Mouse (Mus musculus): ENCODE results near the gene Gm17949.
"Not testable (repeated sequence)": the region's sequence is repeated elsewhere in the genome, so short reads cannot be mapped to it uniquely, and the experiment has no call there.

Gm17949 gene

DNA sequence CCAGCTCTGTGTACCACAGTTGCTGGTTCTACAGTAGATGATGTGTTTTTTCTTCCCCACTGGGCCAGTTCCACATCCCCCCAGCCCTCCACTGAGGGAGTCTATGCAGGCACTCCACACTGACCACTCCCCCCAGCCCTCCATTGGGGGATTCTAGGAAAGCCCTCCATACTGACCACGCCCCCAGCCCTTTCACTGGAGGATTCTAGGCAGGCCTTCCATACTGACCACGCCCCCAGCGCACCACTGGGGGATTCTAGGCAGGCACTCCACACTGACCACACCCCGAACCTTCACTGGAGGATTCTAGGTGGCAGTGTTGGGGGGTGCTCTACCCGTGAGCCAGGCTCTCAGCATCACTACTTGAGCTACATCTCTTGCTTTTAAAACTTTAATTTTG, 36.1 kb downstream of the Gm17949 start:
- no peak for DNase-seq (ENCODE audit: low spot score)

DNA sequence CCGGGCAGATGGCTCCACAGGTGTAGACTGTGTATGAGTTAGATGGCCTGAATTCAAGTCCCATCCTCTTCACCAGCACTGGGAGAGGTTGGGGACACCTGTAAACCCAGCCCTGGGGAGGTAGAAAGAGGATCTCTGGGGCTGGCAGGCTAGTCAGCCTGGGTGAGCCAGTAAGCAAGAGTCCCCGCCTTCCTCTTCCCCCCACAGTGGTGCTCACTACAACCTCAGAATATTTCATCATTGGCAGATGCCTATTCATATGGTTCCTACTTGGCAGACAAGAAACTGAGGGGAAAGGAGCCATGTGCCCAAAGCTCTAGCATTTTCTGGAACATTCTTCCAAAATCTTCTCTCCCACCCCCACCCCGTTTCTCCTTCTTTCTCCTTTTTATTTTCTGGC, 37.5 kb downstream of the Gm17949 start:
- no peak for DNase-seq (ENCODE audit: low spot score)

DNA sequence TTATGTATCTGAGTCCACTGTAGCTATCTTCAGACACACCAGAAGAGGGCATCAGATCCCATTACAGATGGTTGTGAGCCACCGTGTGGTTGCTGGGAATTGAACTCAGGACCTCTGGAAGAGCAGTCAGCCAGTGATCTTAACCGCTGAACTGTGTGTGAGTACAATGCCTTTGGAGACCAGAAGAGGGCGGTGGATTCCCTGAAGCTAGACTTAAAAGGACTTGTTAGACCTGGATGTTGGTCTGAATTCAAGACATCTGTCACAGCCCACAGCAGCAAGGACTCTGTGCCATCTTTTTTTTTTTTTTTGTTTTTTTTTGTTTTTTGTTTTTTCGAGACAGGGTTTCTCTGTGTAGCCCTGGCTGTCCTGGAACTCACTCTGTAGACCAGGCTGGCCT, 40.4 kb downstream of the Gm17949 start:
- DNase-seq (ENCODE audit: low spot score): not testable (repeated sequence)

DNA sequence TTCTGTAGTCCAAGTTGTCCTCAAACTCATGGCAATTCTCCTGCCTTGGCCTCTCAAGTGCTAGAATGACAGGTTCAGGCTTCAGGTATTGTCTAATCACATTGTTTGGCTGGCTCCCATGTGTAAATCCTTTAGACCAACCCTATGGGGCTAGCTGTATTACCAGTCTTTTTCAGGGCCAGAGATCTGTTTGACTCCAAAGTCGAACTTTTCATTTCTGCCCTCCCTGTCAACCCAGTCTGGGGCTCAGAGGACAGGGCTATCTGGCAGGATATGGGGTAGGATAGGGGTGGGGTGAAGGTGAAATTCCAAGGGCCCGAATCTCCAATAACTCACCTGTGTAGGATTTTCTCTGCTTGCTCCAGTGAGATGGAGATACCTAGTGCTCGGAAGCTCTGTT, 45.0 kb downstream of the Gm17949 start:
- DNase-seq (ENCODE audit: low spot score): no peak

DNA sequence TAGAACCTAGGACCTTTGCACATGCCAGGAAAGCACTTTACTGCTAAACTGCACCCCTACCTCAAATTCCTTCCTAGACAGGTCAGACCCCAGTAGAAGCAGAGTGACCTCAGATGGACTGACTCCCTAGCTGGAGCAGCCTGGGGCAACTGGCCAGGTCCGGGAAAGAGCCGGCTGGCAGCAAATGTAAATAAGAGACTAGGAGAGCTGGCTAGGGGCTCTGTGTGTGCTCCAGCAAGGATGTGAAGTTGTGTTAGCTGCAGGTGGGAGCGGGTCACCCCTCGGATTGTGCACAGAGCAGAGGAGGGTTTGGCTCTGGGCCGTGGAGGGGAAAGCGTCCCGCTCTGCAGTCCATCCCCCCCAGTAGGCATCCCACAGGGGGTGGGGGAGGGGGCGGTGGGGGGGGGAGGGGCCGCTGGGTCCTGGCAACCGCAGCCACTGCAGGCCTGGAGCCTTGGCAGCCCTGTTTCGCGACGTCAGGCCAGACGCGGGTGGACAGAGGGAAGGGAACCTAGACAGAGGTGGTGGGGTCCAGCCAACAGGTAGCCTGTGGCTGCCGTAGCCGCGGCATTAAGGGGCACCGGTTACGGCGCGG, 47.7 kb downstream of the Gm17949 start, which contains the start of gene Crb3:
Crb3 (plus strand) TSS at position 215 of the 595 bp plus-strand sequence.
- no peak for DNase-seq (ENCODE audit: low spot score)

DNA sequence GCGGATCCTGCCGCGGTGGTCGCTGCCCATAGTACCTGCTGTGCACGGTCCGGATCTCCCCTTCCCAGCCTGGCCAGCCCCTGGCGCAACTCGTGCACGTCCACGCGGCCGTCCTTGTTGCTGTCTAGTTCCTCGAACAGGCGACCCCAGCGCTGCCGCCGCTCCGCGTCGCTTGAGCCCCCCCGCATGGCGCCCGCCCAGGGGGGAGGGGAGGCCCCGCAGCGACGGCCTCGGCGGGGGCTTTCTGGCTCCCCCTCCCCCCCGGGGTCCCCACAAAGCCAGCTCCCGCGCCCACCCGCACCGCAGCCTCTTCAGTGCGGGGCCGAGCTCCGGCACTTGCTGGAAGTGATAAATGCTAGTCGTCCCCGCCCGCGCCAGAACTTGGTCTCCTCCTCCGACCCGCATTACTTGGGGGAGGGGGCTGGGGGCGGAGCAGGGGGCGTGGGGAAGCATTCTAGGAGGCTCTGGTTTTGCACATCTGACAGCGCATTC, 48.3 kb downstream of the Gm17949 start, which contains the start of gene Slc25a23:
Slc25a23 (minus strand) TSS at position 378 of the 492 bp plus-strand sequence.
- DNase-seq (ENCODE audit: low spot score): peak; percentile 79

DNA sequence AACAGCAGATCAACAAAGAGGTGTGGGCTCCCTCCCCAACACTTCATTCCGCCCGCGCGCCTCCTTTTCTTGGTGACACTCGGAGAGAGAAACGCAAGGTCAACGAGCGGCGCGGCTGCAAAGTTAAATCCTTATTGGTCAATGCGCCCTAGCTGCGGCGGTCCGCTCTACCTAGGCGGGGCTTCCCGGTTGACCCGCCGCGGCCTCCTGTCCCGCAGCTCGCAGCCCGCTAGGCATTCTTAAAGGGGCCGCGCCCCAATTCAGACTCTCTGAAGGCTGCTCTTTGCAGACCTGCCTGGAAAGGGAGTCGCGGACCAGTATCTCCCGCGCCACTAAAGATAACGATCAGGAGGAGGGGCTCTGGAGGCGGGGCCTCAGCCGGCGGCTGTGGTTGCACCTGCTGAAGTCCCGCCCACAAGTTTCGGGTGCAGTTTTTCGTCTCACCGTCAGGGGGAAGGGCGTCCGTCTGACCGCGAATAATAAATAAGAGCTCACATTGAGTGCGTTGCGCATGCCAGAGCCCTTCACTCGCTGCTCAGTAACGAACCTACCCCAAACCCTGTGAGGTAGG, 49.0 kb downstream of the Gm17949 start:
- peak; percentile 96 for DNase-seq (ENCODE audit: low spot score)

DNA sequence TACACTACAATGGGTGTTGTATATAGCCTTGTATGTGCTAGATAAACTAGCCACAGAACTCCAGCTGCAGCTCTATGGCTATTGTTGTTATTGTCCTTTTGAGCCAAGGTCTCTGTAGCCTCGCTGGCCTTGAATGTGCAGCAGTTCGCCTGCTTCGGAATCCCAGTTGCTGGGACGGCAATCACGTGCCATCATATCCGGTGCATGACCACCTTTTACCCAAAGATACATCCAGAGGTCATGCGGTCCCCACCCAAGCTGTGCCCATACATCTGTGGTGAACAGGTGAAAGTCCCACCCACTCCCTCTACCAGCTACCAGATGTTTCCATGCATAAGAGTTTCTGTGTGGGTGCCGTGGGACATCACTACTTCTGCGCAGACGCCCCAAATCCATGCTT, 49.8 kb downstream of the Gm17949 start:
- DNase-seq (ENCODE audit: low spot score): no peak

DNA sequence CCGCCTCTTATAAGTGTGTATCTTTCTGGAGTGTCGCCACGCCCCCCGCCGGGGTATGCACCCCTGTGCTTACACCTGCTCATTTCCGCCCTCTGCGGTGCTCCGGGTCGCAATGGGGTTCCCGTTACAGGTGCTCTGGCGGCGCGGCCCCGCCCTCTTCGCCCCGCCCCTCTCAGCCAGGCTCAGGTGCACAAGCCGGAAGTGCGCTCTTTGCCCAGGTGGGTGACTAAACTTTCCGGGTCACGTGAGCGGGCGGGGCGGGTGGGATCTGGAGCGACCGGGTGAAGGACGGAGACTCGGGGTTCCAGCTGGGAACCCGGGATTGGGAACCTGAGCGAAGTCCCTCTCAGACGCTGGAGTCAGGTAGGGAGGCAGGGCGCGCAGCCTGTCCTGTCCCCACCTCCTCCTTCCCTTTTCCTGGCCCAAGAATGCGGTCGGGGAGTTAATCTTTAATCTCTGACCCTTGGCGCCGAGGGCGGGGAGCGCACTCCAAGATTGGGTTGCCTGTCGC, 50.8 kb downstream of the Gm17949 start:
- no peak for DNase-seq (ENCODE audit: low spot score)

DNA sequence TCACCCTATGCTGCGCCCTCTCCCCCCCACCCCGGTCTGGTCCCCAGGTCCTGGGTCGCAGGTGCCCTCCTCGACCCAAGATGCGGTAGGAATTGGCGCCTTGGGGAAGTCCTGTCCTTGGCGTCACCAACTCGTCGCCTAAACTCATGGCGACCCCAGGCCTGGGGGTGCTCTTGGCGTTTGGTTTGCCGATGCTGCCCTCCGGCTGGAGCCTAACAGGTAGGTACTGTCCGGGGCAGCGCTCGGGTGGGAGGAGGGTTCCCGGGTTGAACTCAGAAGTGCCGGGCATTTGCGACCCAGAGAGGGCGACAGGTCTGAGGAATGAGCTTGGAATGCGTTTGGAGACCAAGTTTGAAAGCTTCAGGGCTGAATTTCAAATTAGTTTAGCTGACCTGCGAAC, 51.3 kb downstream of the Gm17949 start:
- DNase-seq (ENCODE audit: low spot score): no peak

DNA sequence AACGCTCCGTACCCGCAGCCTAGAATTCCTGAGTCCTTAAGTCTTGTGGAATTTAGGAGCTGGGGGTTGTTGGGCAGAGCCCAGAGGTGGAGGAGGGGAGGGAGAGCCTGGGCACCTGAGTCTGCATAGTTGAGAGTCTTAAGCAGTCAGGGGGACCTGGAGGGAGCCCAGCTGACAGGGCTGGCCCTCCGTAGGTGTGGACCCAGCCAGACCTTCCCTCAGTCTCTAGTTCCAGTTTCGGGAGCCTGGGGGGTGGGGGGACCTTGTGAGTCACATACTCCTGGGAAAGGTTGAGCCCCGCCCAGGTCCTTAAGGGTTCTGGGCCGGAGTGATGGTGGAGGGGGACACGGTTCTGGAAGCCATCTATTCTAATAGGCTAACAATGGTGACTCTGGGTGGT, 51.8 kb downstream of the Gm17949 start:
- no peak for DNase-seq (ENCODE audit: low spot score)

DNA sequence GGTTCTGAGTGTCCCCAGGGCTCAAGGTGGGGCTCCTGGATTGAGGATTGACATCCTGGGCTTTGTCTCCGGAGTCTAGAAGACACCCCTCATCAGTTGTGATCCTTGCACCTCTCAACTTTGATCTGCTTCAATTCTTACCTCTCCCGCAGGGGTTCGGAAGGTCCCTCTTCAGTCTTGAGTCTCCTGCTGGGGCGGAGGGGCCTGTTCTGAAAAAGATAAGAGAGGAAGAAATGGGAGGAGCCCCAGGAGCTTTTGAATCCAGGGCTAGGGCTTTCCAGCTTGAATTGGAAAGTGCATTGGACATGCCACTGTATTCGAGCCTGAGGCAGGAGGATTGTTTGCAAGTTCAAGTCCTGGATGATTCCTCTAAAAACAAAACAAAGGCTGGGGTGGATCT, 55.6 kb downstream of the Gm17949 start:
- DNase-seq (ENCODE audit: low spot score): no peak

DNA sequence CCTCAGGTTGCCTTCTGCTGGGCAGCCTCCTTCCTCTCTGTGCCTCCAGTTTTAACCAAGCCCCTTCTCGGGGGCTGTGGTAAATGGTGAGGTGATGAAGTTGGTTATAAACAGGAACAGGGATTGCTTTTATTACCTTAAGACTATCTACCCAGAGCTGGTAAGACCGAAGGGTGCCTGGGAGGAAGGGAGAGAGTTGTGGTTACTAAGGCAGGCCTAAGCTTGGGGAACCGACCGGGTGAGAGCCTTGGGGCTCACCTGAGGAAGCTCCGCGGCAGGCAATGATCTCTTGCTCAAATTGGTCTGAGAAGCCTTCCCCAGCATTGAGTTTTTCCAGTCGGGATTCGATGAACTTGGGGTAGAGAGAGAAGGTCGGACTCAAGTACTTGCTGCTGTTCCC, 59.0 kb downstream of the Gm17949 start:
- DNase-seq (ENCODE audit: low spot score): no peak

DNA sequence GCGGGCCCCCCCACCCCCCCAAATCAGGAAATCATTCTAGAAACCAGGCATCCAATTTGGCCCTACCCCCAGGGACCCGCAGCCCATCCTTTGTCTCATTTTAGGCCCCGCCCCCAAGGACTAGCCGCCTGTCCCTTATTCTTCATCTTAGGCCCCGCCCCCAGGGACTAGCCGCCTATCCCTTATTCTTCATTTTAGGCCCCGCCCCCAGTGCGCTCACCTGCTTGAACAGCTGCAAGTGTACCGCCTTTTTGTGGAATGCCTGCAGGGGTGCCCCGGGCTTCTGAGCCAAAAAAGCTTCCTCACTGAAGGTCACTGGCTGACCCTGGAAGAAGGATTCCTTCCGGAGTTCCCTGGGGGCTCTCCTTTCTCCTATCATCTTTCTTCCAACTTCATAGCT, 59.4 kb downstream of the Gm17949 start:
- no peak for DNase-seq (ENCODE audit: low spot score)

Measured in layer of hippocampus, adult 11-12 months (tissue).